Mouse (Mus musculus) gastrocnemius, adult 2 months (tissue): ENCODE results near the gene Trpm1. TPM values are rescaled to one million over a fixed set of nuclear protein-coding genes. Genes with fewer than 3 reads are reported as not detected.

Source experiments
- DNase-seq: peaks from one replicate; pipeline ENCODE4 v3.0.0; 2022
- H3K27ac ChIP-seq: fragments of 200-600 bp; 2 replicates; pipeline ENCODE4 v1.8.1; 2022; ENCODE audit warnings: mild to moderate bottlenecking
- H3K4me3 ChIP-seq: fragments of 200-600 bp; 2 replicates; pipeline ENCODE4 v1.8.1; 2022; ENCODE audit warnings: mild to moderate bottlenecking, moderate library complexity
- CTCF ChIP-seq: fragments of 200-600 bp; IDR thresholded peaks from 2 replicates; pipeline ENCODE4 v1.8.1; 2022; ENCODE audit warnings: antibody characterized with exemption, mild to moderate bottlenecking, moderate library complexity
- intact Hi-C: fragments of 180-260 bp; cut with DNase I; formaldehyde crosslinking; loops from one replicate; pipeline ENCODE4 v1.15.1; 2025
- total RNA-seq, 2 experiments: library from RNA; stranded (reverse); gene quantifications; 2 replicates each; pipeline ENCODE4 v1.2.3; 2021

The Trpm1 gene
- total RNA-seq, 2 experiments from 2014 or later = 0.48 to 0.59 TPM

- no peak for TF ChIP-seq CTCF
- Histone ChIP-seq H3K4me3 (no peak overlapping the region), H3K27ac (no peak overlapping the region)
- DNase-seq = no peak
- intact Hi-C loops = no loop called here
Observed at GRCm38 (mm10) chr7:64226339-64227194, 72.9 kb downstream of the Trpm1 start.

- intact Hi-C loops = no loop called here
- no peak overlapping the region for H3K27ac ChIP-seq
- DNase-seq = no peak
- H3K4me3 ChIP-seq = no peak overlapping the region
- no peak for TF ChIP-seq CTCF
Observed at GRCm38 (mm10) chr7:64227586-64227985, 74.0 kb downstream of the Trpm1 start.

GRCm38 (mm10) chr7:64228300-64228699 is 74.7 kb downstream of the Trpm1 start:
- no peak for DNase-seq
- Histone ChIP-seq H3K27ac (no peak overlapping the region), H3K4me3 (no peak overlapping the region)
- no peak for TF ChIP-seq CTCF
- intact Hi-C loops = no loop called here

GRCm38 (mm10) chr7:64229911-64230310 is 76.3 kb downstream of the Trpm1 start:
- intact Hi-C loops = loop anchor here (5.0 kb wide), 1 partner anchor 43 kb away; no protein-coding TSS in a partner anchor
- H3K4me3 ChIP-seq = no peak overlapping the region
- DNase-seq = no peak
- no peak overlapping the region for H3K27ac ChIP-seq
- no peak for TF ChIP-seq CTCF

GRCm38 (mm10) chr7:64231001-64231400 is 77.4 kb downstream of the Trpm1 start:
- peak; percentile 37; the same call in 1 of the 2 replicates for TF ChIP-seq CTCF
- H3K4me3 ChIP-seq = no peak overlapping the region
- intact Hi-C loops = loop anchor here (5.0 kb wide), 1 partner anchor 44 kb away; no protein-coding TSS in a partner anchor
- no peak overlapping the region for H3K27ac ChIP-seq
- no peak for DNase-seq

GRCm38 (mm10) chr7:64231996-64232395 is 78.4 kb downstream of the Trpm1 start:
- no peak overlapping the region for H3K4me3 ChIP-seq
- intact Hi-C loops = loop anchor here (5.0 kb wide), 1 partner anchor 45 kb away; no protein-coding TSS in a partner anchor
- no peak for TF ChIP-seq CTCF
- H3K27ac ChIP-seq = no peak overlapping the region
- DNase-seq = no peak

GRCm38 (mm10) chr7:64234310-64234820 is 80.7 kb downstream of the Trpm1 start:
- Histone ChIP-seq H3K27ac (no peak overlapping the region), H3K4me3 (no peak overlapping the region)
- intact Hi-C loops = loop anchor here (5.0 kb wide), 1 partner anchor 47 kb away; no protein-coding TSS in a partner anchor
- TF ChIP-seq CTCF = no peak
- DNase-seq = no peak

- intact Hi-C loops = no loop called here
- TF ChIP-seq CTCF = no peak
- no peak for DNase-seq
- no peak overlapping the region for H3K4me3 ChIP-seq
- H3K27ac ChIP-seq = no peak overlapping the region
Observed at GRCm38 (mm10) chr7:64236521-64236920, 82.9 kb downstream of the Trpm1 start.

GRCm38 (mm10) chr7:64237747-64238146 is 84.1 kb downstream of the Trpm1 start:
- Histone ChIP-seq H3K4me3 (no peak overlapping the region), H3K27ac (no peak overlapping the region)
- DNase-seq = no peak
- TF ChIP-seq CTCF = no peak
- intact Hi-C loops = no loop called here

- intact Hi-C loops = no loop called here
Observed at GRCm38 (mm10) chr7:64238410-64239086, 84.9 kb downstream of the Trpm1 start.

GRCm38 (mm10) chr7:64239138-64239805 is 85.6 kb downstream of the Trpm1 start:
- H3K4me3 ChIP-seq = no peak overlapping the region
- H3K27ac ChIP-seq = peak overlapping the region; percentile 63
- intact Hi-C loops = no loop called here
- TF ChIP-seq CTCF = no peak
- DNase-seq = no peak

More at GRCm38 (mm10) chr7:64238410-64239086, 84.9 kb downstream of the Trpm1 start:
- TF ChIP-seq CTCF = no peak
- no peak for DNase-seq
- Histone ChIP-seq H3K27ac (no peak overlapping the region), H3K4me3 (no peak overlapping the region)

- Histone ChIP-seq H3K4me3 (no peak overlapping the region), H3K27ac (peak overlapping the region; percentile 63)
- intact Hi-C loops = no loop called here
- TF ChIP-seq CTCF = no peak
- peak; percentile 48 for DNase-seq
Observed at GRCm38 (mm10) chr7:64239806-64240315, 86.2 kb downstream of the Trpm1 start.
